Mouse (Mus musculus) neural tube, postnatal 0 days (tissue): ENCODE measurements around the gene Simc1. TPM values are rescaled to one million over a fixed set of nuclear protein-coding genes. Genes with fewer than 3 reads are reported as not detected.

Experiments used
- microRNA-seq: library from miRNA; unstranded; fragments of <30 nt; microRNA quantifications from one replicate; pipeline ENCODE4, GENCODE M21; 2016
- polyA plus RNA-seq: library from polyadenylated mRNA; unstranded; fragments of >200 nt; fragmentation: Nextera tagmentation; extraction: Ambion mirVana; gene quantifications from 2 replicates; pipeline ENCODE4 v1.2.1, GENCODE M21; 2015

Simc1 gene
- polyA plus RNA-seq = 12.1 and 12.6 TPM in 2 replicates

DNA sequence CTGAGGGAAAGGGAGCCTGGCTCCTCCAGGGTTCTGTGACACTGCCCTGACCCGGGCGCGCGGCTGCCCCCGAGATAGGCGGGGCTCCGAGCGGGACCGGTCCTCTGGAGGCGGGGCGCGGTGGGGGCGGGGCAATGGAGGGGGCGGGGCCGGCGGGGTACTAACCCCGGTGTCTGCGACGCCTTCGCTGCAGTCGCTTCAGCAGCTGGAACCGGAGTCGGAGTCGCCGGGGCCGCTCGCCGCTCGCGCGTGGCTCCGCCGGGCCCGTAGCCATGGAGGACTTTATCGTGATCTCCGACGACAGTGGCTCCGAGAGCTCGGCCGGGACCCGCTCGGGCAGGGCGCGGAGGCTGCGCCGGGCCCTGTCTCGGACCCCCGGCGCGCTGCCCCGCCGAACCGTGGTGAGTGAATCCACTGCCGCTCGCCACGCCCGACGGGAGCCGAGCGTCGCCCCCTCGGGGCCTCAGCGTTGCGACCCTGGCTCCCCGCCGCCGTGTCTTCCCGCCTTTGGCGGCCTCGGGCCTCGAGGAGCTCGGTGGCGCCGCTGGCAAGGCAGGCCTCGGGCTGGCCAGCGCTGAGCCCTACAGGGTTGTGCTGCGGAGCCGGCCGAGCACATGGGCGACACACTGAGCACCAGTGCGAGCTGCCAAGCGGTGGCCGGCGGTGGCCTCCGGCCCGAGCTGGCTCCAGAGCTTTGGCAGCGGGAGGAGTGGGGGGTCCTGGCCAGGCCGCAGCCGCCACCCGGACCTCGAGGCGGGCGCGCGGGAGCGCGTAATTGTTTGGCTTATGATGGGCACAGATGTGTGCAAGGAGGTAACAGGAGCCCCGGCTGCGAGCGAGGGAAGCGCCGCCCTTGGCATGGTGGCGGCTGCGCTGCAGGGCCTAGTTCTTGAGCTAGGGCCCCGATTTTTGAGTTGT, at the start of gene Simc1:
Gene Simc1, plus strand, starts transcription at position 176 of the 918 bp plus-strand sequence.

DNA sequence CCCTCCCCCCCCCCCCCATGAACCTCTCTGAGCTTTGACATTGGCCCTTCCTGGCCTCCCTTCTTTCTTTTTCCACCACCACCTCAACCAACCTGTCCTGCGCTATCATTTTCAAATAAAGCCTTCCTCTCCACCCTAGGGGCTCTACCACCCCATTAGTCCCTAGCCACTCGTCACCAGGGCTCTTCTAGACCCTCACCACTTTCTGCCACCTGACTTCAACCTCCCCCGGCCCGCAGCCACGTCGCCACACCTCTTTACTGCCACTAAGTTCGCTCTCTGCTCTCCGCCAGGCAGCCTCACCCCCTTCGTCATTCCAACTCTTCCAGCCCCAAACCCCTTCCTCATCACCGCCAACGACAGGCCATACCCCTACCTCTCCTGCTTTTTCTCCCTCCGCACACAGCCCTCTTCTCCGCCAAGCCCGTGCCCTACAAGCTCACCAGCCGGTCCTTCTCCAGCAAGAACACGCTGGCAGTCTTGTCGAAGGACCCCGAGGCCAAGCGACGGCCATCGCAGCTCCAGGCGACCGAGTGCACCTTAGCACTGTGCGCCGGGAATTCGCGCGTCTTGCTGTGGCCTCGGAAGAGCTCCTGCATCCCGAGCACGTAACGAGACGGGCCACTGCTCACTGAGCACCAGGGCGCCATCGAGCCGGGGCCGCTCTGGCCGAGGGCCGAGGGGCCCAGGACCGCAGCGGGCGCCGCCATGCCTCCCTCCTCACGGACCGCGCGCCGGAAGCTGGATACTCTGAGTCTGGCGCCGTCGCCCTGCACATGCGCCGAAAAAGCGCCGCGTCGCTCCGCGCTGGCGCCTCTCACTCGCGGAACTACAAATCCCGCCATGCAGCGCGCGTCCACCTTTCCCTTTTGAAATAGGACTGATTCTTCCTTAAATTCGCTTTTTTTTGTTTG, 35.2 kb upstream of the Simc1 start, which contains the start of gene Thoc3:
Gene Thoc3, minus strand, starts transcription at position 752 of the 914 bp plus-strand sequence.

DNA sequence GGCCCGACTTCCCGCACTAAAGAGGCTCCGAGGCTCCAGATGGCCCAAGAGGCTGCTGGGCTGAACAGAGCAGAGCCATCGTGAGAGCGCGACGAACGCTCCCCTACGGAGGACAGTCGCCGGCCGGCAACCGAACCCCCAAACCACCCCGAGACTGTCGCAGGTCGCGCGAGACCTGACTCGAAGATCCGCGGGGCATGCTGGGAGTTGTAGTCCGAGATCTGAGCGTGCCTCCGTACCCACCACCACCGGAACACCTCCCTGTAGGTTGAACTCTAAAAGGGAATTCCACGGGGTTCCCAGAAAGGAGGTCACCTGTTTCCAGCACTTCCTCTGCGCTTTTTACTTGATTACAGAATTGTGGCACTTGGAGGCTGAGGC, 61.6 kb downstream of the Simc1 start, which contains the start of gene 4833439L19Rik:
Gene 4833439L19Rik, minus strand, starts transcription at position 235 of the 381 bp plus-strand sequence.

DNA sequence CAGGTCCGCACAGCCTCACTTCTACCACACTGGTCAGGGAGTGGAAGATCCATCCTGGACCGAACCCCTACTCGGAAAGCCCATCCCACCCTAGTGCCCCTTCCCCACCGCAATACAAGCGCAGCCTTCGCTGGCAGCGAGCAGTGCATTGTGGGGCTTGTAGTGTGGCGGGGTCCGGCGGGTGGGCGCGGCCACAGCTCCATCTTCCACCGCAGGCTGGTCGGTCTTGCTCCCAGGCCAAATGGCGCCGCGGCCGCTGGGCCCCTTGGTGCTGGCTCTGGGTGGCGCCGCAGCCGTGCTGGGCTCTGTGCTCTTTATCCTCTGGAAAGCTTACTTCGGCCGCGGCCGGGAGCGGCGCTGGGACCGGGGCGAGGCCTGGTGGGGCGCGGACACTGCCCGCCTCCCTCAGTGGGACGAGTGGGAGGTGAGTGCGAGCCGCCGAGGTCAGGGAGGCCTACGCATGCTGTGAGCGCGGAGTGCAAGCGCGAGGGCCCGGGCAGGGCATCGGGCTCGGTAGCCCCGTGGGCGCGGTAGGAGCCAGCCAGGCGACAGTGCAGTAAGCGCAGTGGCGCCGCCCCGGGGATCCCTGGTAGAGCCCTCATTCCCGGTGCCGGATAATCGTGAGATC, 71.4 kb downstream of the Simc1 start, which contains the start of gene Arl10:
Gene Arl10, plus strand, starts transcription at position 162 of the 628 bp plus-strand sequence.

DNA sequence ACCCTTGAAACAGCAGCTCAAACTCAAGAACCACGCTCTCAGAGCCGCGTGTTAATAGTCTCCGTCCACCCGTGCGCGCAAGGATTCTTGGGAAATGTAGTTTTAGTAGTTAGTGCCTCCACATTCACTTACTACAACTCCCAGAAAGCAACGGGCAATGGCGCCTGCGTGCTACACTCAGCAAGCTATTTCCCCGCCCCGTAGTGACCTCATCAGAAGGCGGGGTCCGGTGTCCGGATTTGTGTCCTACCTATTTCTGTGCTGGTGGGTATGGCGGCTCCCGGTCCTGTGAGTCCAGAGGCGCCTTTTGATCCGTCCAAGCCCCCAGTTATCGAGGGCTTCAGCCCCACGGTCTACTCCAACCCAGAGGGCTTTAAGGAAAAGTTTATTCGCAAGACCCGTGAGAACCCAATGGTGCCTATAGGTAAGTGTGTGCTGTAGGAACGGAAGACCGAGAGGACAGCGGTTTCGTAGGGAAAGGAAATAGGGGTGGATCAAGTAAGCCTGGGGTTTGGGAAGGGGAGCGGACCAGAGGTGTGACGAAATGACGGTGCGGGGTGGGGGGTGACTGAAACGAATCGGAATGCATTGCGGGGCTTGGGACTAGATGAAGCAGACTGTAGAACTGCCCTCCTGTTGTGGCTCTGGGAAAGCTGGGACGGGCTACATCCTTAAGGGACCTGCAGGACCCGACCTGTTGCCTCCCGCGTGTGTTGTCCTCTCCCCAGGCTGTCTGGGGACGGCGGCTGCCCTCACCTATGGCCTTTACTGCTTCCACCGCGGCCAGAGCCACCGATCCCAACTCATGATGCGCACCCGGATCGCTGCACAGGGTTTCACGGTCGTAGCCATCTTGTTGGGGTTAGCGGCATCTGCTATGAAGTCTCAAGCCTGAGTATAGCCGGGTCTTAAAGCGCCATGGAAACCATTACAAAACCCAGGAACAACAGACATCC, 86.7 kb downstream of the Simc1 start, which contains the start of the genes Nop16 and Higd2a:
Gene Nop16, minus strand, starts transcription at position 95 of the 956 bp plus-strand sequence.
Gene Higd2a, plus strand, starts transcription at position 212 of the 956 bp plus-strand sequence.

Small RNA genes lying within 50 kb of the gene (microRNA-seq; reads per million reads assigned to microRNA genes)
- gene Gm24195 = not detected

Other genes with a start within 250 kb of the Simc1 start
- gene Cplx2, start 132.4 kb upstream of the Simc1 start, polyA plus RNA-seq = 26.0 and 35.5 TPM in 2 replicates
- 80.2 and 88.1 TPM in 2 replicates for gene Thoc3, start 34.9 kb upstream of the Simc1 start, polyA plus RNA-seq
- 202 and 212 TPM in 2 replicates for gene 4833439L19Rik, start 61.7 kb downstream of the Simc1 start, polyA plus RNA-seq
- 68.5 and 72.5 TPM in 2 replicates for gene Arl10, start 71.2 kb downstream of the Simc1 start, polyA plus RNA-seq
- gene Nop16, start 86.3 kb downstream of the Simc1 start, polyA plus RNA-seq = 54.0 and 56.1 TPM in 2 replicates
- gene Higd2a, start 86.4 kb downstream of the Simc1 start, polyA plus RNA-seq = 356 and 375 TPM in 2 replicates
- gene Cltb, start 107.6 kb downstream of the Simc1 start, polyA plus RNA-seq = 338 and 377 TPM in 2 replicates
- 63.5 and 68.2 TPM in 2 replicates for gene Faf2, start 118.0 kb downstream of the Simc1 start, polyA plus RNA-seq
- 62.0 and 62.8 TPM in 2 replicates for gene Rnf44, start 190.1 kb downstream of the Simc1 start, polyA plus RNA-seq
- 0.30 and 0.43 TPM in 2 replicates for gene Cdhr2, start 197.7 kb downstream of the Simc1 start, polyA plus RNA-seq
- 23.6 and 26.8 TPM in 2 replicates for gene Gprin1, start 246.1 kb downstream of the Simc1 start, polyA plus RNA-seq